Mouse (Mus musculus) layer of hippocampus, postnatal 25 days (tissue): ENCODE measurements at regions not wholly inside any gene's neighbourhood (a gene's known extent, or its start where the extent isn't known, plus 50 kb on each side); places are given as distances from the start of the nearest gene placed in this dataset.

Experiments
- DNase-seq, 2 experiments: peaks; one replicate each; pipeline ENCODE4 v3.0.0; 2022; ENCODE audit warnings: mixed read lengths in 2 of 2, low spot score in 1 of 2; ENCODE audit errors: extremely low spot score in 1 of 2

DNA sequence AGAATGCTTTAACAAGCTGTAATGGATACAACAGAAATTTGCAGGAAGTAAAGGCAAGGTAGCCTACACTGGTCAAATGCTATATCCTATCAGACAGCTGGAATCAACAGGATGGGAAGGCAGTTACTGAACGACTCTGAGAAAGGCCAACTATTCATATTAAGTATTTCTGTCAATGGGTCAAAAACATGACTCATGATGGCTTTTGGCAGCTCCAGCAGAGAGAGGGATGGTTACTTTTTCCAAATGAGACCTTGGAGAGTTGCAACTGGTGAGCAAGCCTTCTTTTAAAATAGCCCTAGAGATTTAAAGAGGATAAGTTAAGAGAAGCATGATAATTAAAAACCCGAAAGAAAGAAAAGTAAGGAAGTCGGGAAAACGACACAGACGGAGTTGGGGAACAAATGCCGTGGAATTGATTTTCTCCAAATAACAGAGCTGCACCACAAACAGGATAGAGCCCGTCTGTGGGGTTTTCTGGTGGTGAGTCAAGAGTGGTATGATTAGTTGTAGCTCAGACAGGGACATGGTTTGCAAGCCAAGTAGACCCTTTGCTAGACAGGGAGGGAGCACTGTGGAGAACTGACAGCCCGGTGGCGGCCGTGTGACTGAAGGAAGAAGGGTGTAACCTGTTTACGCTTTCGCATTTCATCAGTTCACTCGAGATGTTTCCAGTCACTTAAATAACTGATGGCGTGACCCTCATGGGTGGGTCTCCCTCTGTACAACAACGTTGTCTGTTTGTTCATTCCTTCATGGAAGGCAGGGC is 3638.1 kb upstream of the Gm7489 start:
- no peak for DNase-seq

- no peak for DNase-seq
These were observed 3624.6 kb upstream of the Gm7489 start for GRCm38 (mm10) chr15:50260057-50260456.

DNA sequence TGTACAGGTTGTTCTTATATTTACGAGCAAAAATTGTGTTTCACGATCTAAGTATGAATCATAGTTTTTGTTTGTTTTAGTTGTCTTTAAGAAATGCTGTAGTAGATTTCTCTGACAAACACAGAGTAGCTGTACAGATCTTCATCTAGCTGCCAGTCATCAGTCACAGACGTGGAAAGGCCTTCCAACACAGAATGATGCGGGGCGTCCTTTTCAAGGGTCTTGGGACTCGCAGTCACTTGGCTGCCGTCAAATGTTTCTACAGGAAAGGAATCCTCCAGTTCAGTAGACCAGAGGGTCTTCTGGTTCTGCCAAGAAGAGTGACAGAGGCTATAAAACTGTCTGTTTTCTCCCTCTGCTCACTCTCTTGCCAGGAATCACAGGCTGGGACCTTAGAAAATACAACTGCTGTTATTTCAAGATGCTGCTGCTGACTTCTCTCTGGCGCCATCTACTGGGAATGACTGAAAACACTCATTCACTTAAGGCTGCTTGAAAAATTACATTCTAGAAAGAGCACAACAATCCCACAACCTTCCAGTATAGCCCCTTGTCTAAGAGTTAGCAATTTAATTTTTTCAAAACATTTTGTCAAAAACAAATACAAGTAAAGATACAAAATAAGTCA is 3623.3 kb upstream of the Gm7489 start:
- DNase-seq, result peak; percentile 17 to 55

DNA sequence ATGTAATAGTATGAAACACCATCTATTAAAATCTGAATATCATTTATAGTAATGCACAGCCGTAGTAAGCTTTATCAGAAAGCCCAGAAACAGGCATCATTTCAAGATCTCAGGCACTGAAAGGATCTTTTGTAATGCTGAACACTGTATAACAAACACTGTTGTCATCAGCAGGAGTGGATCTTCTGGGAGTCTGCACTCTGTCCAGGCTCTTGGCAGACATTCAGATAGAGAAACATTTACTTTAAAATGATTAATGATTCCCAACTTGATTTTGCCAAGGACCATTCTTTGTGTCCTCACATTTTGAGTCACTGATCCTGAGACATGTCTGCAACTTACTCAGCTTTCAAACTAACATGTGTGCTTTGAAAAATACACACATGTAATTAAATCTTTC is 3617.2 kb upstream of the Gm7489 start:
- no peak for DNase-seq

- DNase-seq, result no peak
These were observed 3613.1 kb upstream of the Gm7489 start for GRCm38 (mm10) chr15:50271646-50272045.

- no peak for DNase-seq
These were observed 3602.1 kb upstream of the Gm7489 start for GRCm38 (mm10) chr15:50282576-50282975.

DNA sequence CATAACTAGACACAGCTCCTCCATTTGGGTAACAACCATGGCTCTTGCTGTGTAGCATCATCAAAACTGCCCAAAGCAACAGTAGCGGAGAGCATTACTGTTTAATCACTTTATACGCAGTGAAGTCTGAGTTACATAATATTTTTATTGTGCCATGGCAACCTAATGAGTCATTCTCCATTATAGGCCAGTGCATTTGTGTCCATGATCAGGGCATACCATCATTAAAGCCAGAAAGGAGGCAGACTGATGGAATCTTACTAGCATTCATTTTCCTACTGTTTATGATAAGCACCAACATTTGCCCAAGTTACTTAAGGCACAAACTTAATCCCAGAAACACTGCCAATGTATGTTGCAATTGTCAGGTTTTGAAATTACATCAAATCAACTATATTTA is 3601.2 kb upstream of the Gm7489 start:
- no peak for DNase-seq

- no peak for DNase-seq
These were observed 3582.9 kb upstream of the Gm7489 start for GRCm38 (mm10) chr15:50301831-50302230.

DNA sequence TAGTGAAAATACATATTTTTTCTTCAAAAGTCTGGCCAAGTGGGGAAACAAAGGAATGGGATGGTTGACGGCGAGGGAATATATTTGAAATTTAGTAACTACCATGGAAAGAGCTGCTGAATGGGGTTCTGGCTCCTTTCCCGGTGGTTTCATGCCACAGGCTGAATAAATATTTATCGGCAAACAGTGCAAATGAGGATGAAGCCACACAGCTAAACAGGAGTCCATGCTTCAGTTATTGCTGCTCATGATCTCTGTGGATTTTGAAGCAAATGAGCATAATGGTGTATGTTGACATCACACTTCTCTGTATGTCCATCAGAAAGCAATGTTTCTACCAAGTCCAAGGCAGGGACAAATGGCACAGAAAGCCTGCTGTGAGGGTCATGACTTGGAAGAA is 3580.6 kb upstream of the Gm7489 start:
- DNase-seq, result no peak

DNA sequence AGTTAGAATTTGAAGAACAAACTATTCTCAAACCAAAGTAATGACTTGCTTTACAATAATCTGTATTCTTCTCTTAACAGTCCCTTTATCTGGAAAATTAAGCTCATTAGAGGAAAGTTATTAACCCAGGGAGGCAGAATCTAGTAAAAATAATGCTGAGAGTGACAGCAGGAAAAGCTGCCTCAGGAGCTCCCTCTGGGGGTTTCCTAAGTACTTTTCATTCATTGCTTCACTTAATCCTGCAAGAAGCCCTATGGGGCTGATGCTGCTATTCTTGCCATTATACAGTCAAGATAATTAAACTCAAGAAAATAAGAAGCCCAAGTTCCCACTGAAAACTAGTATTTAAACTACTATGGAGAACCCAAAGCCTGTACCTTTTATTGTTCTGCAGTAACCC is 3563.9 kb upstream of the Gm7489 start:
- no peak for DNase-seq

DNA sequence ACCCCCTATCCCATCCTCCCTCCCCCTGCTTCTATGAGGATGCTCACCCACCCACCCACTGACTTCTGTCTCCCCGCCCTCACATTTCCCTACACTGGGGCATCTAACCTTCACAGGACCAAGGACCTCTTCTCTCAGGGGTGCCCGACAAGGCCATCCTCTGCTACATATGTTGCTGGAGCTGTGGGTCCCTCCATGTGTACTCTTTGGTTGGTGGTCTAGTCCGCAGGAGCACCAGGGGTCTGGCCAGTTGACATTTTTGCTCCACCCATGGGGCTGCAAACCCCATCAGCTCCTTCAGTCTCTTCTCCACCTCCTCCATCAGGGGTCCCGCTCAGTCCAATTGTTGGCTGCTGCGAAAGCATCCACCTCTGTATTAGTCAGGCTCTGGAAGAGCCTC is 3539.2 kb upstream of the Gm7489 start:
- DNase-seq, result no peak

GRCm38 (mm10) chr15:50346953-50347352 is 3537.8 kb upstream of the Gm7489 start:
- no peak for DNase-seq

GRCm38 (mm10) chr15:50360033-50360988 is 3524.4 kb upstream of the Gm7489 start:
- no peak for DNase-seq

- DNase-seq, result no peak
These were observed 3523.4 kb upstream of the Gm7489 start for GRCm38 (mm10) chr15:50361334-50361733.

GRCm38 (mm10) chr15:50361751-50362507 is 3522.8 kb upstream of the Gm7489 start:
- no peak for DNase-seq

- no peak for DNase-seq
These were observed 3484.5 kb upstream of the Gm7489 start for GRCm38 (mm10) chr15:50400006-50400781.

DNA sequence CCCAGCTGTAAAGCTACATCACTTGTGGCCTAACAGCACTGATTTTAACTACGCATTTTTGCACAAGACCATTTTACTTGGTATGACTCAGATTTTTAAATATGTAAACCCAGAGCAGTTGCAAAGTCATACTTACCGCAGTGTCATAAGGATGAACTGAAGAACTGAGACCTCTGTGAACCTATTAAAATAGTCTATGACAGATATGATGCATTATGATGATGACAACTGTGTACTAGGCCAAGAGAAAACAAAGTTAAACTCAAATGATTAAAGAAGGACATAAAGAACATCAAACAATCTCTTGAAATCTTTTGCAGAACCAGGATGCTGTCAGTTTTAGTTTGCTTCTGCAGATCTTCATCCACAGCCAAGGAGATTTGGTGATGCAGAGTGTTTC is 3483.3 kb upstream of the Gm7489 start:
- no peak for DNase-seq

GRCm38 (mm10) chr15:50402551-50402950 is 3482.2 kb upstream of the Gm7489 start:
- no peak for DNase-seq

GRCm38 (mm10) chr15:50403883-50404282 is 3480.8 kb upstream of the Gm7489 start:
- DNase-seq, result no peak

GRCm38 (mm10) chr15:50408985-50409384 is 3475.7 kb upstream of the Gm7489 start:
- no peak for DNase-seq
